Mouse (Mus musculus) liver, embryonic 14.5 days (tissue): Measurements from ENCODE around the gene Atp6v1b1.

Experiments
- CTCF ChIP-seq: IDR thresholded peaks from 2 replicates; pipeline ENCODE4 v1.5.1; 2016; ENCODE audit warnings: antibody characterized with exemption, low read depth, control low read depth
- EP300 ChIP-seq: IDR thresholded peaks from 2 replicates; pipeline ENCODE4 v1.6.1; 2016; ENCODE audit warnings: antibody characterized with exemption, low read depth

DNA sequence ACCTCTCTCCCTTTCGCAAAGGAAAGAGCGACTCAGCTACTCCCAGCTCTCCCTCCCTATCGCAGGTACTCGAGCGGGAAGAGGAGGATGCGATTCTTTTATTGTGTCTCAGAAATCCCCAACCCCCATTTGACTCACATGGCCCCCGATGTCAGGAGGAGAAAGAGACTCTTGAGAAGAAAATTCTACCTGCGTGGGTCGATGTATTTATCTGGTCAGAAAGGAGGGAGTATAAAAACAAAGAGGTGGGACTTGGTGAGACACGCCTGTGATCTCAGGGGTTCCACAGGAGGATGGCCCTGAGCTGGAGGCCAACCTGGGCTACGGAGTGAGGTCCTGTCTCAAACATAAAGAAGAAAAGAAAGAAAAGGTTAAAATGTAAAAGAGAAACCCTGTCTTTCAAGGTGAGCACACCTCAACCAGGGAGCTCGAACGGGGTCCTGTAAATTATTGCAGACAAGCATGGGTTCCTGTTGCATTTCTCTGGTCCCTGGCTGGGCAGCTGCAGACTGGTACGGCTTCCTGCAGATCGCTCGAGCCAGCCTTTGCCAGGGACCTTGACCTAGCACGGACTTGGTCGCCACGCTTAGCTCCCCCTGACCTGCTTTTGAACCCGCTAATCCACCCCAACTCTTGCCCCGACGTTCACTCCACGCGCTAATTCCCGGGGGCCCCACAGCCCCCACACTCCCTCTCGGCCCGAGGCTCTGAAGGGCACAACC, 39.6 kb upstream of the Atp6v1b1 start:
- TF ChIP-seq EP300, result no peak
- no peak for TF ChIP-seq CTCF
